Mouse (Mus musculus) erythroblast, embryonic 14.5 days (primary cell): ENCODE measurements around the gene Ano10. TPM values are rescaled to one million over a fixed set of nuclear protein-coding genes. Genes with fewer than 3 reads are reported as not detected.
"Not testable (repeated sequence)": the region's sequence is repeated elsewhere in the genome, so short reads cannot be mapped to it uniquely, and the experiment has no call there.

Experiments used
- H3K27me3 ChIP-seq: 2 replicates; pipeline ENCODE4 v1.6.1; 2012; ENCODE audit warnings: inconsistent platforms; ENCODE audit not compliant: control insufficient read depth
- H3K36me3 ChIP-seq: 2 replicates; pipeline ENCODE4 v1.6.1; 2012; ENCODE audit warnings: mild to moderate bottlenecking, inconsistent platforms; ENCODE audit not compliant: control insufficient read depth
- H3K4me1 ChIP-seq: 2 replicates; pipeline ENCODE4 v1.6.1; 2012; ENCODE audit warnings: inconsistent platforms; ENCODE audit not compliant: control insufficient read depth
- H3K4me3 ChIP-seq: replicated peaks from 2 replicates; pipeline ENCODE3; 2012; ENCODE audit warnings: moderate library complexity, mild to moderate bottlenecking, inconsistent platforms
- H3K9me3 ChIP-seq: 2 replicates; pipeline ENCODE4 v1.6.1; 2012; ENCODE audit warnings: low read length, inconsistent platforms, mixed read lengths; ENCODE audit not compliant: control insufficient read depth
- GATA1 ChIP-seq: IDR thresholded peaks from 2 replicates; pipeline ENCODE4 v1.6.1; 2012; ENCODE audit warnings: low read length, inconsistent platforms, mixed read lengths
- TAL1 ChIP-seq: IDR thresholded peaks from 3 replicates; pipeline ENCODE4 v1.6.1; 2012; ENCODE audit warnings: low read length, inconsistent platforms, mixed read lengths
- polyA plus RNA-seq: library from polyadenylated mRNA; stranded (reverse); fragments of >175 nt; gene quantifications from 2 replicates; pipeline ENCODE4 v1.2.3, GENCODE M21; 2012

The Ano10 gene
- polyA plus RNA-seq, 1 experiment = 0.10 TPM

DNA sequence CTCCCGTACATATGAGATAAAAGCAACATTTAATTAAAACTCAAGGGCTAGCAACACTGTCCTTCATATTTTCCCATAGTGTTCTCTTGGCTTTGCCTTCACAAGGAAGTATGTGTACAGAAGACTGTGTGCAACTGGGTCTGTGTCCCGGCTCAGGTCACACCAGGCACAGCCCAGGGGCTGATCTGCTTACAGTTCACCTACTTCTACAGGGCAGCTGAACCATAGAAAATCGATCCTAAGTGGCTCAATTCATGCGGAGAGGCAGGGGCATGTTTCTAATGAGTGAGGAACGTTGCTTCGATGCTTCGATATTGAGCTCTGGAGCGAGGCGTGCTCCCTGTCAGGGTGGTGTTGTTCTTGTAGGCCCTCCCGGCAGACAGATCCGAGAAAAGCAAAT, 21.3 kb upstream of the Ano10 start:
- no peaks in the 10 kb centered on the region for H3K36me3 ChIP-seq
- H3K4me1 ChIP-seq = peaks cover 24% of the 10 kb centered on the region
- H3K4me3 ChIP-seq = no peak overlapping the region
- no peaks in the 10 kb centered on the region for H3K9me3 ChIP-seq
- TF ChIP-seq GATA1 (no peak), TAL1 (no peak)
- H3K27me3 ChIP-seq = no peaks in the 10 kb centered on the region

DNA sequence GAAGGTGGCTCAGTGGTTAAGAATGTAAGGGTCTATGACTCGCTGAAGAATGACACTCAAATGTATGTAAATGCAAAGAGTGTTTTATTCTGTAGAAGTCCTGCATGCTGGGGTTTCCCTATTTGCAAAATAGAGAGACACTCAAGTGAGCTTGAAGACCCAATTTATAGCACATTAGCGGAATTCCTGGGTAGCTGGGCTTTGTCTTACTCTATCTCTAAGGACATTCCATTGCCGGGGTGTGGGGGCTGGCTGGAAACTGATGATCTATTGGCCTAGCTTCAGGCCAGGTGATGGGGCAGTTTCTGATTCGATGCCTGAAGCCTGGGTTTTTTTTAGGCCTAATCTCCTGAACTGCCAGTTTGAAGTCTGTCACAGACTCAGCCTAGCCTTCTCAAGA, 20.7 kb upstream of the Ano10 start:
- H3K9me3 ChIP-seq = no peaks in the 10 kb centered on the region
- H3K4me3 ChIP-seq = no peak overlapping the region
- H3K36me3 ChIP-seq = no peaks in the 10 kb centered on the region
- H3K27me3 ChIP-seq = no peaks in the 10 kb centered on the region
- H3K4me1 ChIP-seq = peaks cover 25% of the 10 kb centered on the region
- TF ChIP-seq GATA1 (no peak), TAL1 (no peak)

DNA sequence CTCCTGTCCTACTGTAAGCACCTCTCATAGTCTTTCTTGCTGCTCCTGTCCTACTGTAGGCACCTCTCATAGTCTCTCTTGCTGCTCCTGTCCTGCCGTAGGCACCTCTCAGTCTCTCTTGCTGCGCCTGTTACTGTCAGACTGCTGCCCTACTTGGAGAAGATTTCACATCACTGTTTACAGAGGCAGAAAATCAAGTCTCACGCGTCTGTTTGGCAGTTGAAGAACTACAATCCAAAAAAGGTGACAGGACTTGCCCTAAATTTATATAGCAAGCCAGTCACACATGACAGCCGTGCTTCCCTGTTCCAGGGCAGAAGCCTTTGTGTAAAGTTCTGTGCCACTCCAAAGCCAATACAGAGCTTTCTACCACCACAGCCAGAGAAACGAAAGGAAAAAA, 20.2 kb upstream of the Ano10 start:
- TF ChIP-seq TAL1 = no peak
- no peak for TF ChIP-seq GATA1
- Histone ChIP-seq H3K4me1 (peaks cover 29% of the 10 kb centered on the region), H3K36me3 (no peaks in the 10 kb centered on the region), H3K27me3 (no peaks in the 10 kb centered on the region), H3K4me3 (no peak overlapping the region), H3K9me3 (no peaks in the 10 kb centered on the region)

DNA sequence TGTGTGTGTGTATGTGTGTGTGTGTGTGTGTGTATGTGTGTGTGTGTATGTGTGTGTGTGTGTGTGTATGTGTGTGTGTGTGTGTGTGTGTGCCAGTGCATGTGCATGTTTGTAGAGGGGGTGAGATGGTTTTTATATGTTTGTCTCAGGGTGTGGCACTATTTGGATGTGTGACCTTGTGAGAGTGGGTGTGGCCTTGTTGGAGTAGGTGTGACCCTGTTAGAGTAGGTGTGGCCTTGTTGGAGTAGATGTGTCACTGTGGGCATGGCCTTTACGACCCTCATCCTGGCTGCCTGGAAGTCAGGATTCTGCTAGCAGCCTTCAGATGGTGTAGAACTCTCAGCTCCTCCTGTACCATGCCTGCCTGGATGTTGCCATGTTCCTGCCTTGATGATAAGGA, 18.9 kb upstream of the Ano10 start:
- H3K9me3 ChIP-seq, H3K4me3 ChIP-seq, H3K27me3 ChIP-seq, H3K36me3 ChIP-seq: not testable (repeated sequence)
- peaks cover 31% of the 10 kb centered on the region for H3K4me1 ChIP-seq

DNA sequence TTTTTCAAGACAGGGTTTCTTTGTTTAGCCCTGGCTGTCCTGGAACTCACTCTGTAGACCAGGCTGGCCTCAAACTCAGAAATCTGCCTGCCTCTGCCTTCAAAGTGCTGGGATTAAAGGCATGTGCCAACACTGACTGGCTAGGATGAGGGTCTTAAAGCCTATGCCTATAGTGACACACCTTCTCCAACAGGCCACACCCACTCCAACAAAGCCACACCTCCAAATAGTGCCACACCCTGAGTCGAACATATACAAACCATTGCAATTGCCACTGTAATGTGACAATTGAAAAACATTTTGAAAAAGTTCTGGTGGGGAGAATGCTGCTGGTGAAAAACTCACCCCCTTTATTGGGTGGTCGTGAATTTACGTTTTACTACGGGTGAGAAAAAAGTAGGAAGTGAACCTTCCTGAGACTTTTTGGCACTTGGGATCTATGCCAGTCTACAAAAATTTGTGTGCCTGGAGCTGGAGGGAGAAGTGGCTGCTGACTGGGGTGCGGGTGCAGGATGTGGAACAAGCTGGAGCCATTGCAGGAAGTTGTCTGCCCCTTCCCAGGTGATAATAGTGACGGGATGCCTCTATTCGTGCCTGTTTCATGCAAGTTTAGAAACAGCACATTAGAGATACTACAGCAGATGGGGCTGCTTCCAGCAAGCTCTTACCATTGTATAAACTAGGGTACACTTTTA, 18.2 kb upstream of the Ano10 start:
- no peaks in the 10 kb centered on the region for H3K36me3 ChIP-seq
- H3K4me3 ChIP-seq = no peak overlapping the region
- TF ChIP-seq GATA1 (no peak), TAL1 (no peak)
- H3K4me1 ChIP-seq = peaks cover 31% of the 10 kb centered on the region
- H3K27me3 ChIP-seq = peaks cover 4% of the 10 kb centered on the region
- no peaks in the 10 kb centered on the region for H3K9me3 ChIP-seq

DNA sequence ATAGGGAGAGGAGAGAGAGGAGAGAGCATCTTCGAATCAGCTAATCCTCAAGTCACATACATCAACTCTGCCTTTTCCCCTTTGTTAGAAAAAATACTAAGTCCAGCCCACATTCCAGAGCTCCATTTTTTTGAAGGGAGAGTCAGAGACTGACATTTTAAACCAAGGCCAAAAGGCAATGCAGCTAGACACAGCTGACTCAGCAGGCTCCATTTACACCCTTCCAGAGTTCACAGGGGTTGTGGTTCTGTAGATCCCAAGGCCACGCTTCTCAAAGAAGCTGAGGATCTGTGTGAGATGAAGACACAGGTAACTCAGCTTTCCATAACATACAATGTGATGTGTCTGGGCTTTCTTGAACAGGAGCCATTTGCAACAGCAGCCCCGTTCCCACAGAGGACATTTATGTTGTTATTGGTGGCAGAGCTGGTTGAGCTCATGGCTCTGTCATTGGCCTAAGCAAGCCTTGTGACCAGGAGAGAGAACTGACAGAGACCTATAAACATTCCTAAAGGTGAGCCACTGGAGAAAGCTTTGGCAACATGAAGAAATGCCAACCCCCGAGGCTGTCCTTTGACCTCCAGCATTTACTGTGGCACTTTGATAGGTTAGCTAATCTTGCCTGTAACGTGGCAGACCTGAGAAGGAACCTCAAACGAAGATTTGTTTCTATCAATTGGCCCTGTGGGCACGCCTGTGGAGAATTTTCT, 17.0 kb upstream of the Ano10 start:
- TF ChIP-seq GATA1 (no peak), TAL1 (no peak)
- peaks cover 4% of the 10 kb centered on the region for H3K27me3 ChIP-seq
- H3K4me3 ChIP-seq = peak overlapping the region; percentile 67
- peaks cover 31% of the 10 kb centered on the region for H3K4me1 ChIP-seq
- no peaks in the 10 kb centered on the region for H3K9me3 ChIP-seq
- no peaks in the 10 kb centered on the region for H3K36me3 ChIP-seq

DNA sequence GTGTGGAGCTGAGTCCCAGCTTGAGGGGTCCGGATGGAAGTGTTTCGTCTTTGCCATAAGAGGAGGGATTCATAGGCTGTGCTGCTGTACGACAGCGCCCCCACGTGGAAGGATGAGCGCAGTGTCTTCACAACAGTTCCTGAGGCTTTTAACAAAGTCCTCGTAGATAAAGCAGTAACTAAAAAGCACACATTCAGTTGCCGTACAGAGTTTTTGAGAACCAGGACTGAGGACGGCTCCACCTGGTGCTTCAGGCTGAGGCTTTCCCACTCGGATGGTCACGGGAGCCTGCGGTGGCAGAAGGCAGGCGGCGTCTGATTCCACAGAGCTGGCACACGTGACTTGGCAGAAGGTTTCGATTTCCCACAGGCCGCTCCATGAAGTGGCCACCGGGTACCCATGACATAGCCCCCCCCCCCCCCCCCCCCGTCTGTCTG, 16.4 kb upstream of the Ano10 start:
- no peaks in the 10 kb centered on the region for H3K36me3 ChIP-seq
- H3K4me3 ChIP-seq = peak overlapping the region; percentile 67
- H3K4me1 ChIP-seq = peaks cover 31% of the 10 kb centered on the region
- H3K9me3 ChIP-seq = no peaks in the 10 kb centered on the region
- peaks cover 4% of the 10 kb centered on the region for H3K27me3 ChIP-seq
- TF ChIP-seq GATA1 (no peak), TAL1 (no peak)

DNA sequence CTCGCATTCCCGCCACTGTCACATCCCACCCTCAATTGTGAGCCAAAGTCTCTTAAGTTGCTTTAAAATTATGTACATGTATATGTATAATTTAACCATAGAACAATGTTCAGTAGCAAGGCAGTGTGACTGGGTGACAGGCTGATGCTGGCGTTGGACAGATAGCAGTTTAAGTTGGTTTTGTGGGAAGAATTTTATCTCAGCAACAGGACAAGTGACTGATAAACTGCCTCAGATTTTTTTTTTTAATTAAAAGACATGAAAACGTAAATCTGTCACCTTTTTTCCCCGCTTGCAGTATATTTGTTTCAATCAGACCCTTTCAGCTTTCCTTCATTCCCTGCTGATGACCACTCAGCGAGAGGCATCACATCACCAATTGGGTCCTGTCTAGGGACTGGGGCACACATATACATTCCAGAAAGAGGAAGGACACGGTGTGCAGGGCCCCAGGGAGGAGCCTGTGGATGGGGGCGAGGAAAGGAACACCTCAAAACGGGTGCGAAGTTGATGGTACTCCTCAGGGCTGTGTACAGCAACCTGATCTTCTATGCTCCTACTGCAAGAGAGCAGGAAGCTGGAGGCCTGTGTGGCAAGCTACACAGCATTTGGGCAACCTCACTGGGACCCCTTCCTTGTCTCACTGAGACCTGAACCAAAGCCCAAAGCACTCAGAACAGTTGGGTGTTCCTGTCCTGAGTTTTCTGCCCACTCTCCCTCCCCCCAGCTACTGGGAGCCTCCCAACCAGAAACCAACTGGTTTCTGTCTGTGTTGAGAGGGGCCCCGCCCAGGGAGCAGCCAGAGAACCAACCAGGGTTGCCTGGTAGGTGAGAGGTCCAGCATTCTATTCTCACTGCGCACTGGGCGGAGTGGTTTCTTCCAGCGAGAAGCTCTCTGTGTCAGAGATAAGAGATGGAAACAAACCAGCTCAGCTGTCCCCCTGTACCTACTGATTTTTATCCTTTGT, 15.1 kb upstream of the Ano10 start:
- Histone ChIP-seq H3K27me3 (peaks cover 4% of the 10 kb centered on the region), H3K36me3 (no peaks in the 10 kb centered on the region), H3K4me1 (peaks cover 31% of the 10 kb centered on the region), H3K4me3 (no peak overlapping the region), H3K9me3 (no peaks in the 10 kb centered on the region)
- no peak for TF ChIP-seq TAL1
- TF ChIP-seq GATA1 = no peak

DNA sequence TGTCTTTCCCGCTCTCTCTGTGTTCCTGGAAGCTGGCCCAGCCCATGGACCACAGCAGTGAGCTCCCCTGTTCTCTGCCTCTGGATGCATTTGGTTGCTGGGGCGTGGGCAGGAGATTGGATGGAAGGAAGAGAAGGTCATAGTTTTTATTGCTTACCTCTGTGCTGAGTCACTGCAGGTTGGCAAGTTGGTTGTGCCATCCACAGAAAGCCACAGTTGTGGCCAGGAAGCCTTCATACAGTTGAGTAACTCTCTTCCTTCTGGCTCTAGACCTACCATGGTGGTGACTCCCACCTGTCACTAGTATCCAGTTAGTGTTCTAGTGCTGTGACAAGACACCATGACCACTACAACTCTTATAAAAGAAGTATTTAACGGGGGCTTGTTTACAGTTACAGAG, 11.1 kb upstream of the Ano10 start:
- Histone ChIP-seq H3K4me3 (no peak overlapping the region), H3K27me3 (peaks cover 4% of the 10 kb centered on the region), H3K4me1 (peaks cover 6% of the 10 kb centered on the region), H3K9me3 (no peaks in the 10 kb centered on the region), H3K36me3 (no peaks in the 10 kb centered on the region)
- TF ChIP-seq GATA1 (no peak), TAL1 (no peak)
